Mouse (Mus musculus) urinary bladder, postnatal 36 days (tissue): Measurements from ENCODE around the gene Agtpbp1.

Experiments used
- DNase-seq, 2 experiments: peaks; one replicate each; pipeline ENCODE4 v3.0.0; 2022; ENCODE audit warnings: low spot score in 2 of 2, mixed read lengths in 1 of 2

Gene Agtpbp1

GRCm38 (mm10) chr13:59431124-59431864 lies 153.7 kb downstream of the Agtpbp1 start:
- DNase-seq = peak in 1 of 2 experiments; percentile 18

- no peak for DNase-seq
Observed at GRCm38 (mm10) chr13:59429369-59429768, 155.7 kb downstream of the Agtpbp1 start.

- no peak for DNase-seq
Observed at GRCm38 (mm10) chr13:59423871-59424270, 161.2 kb downstream of the Agtpbp1 start.

- DNase-seq = no peak
Observed at GRCm38 (mm10) chr13:59416530-59417230, 168.3 kb downstream of the Agtpbp1 start.

GRCm38 (mm10) chr13:59413885-59414284 lies 171.1 kb downstream of the Agtpbp1 start:
- DNase-seq = no peak

GRCm38 (mm10) chr13:59412672-59413071 lies 172.4 kb downstream of the Agtpbp1 start:
- DNase-seq = no peak

GRCm38 (mm10) chr13:59407182-59407581 lies 177.8 kb downstream of the Agtpbp1 start:
- no peak for DNase-seq

- DNase-seq = no peak
Observed at GRCm38 (mm10) chr13:59402026-59402775, 182.8 kb downstream of the Agtpbp1 start.

- DNase-seq = peak in 1 of 2 experiments; percentile 16
Observed at GRCm38 (mm10) chr13:59397571-59397970, 187.5 kb downstream of the Agtpbp1 start.
